Mouse (Mus musculus): ENCODE data around the gene Nop10.
"Not testable (repeated sequence)": the region's sequence is repeated elsewhere in the genome, so short reads cannot be mapped to it uniquely, and the experiment has no call there.

The Nop10 gene

GRCm38 (mm10) chr2:112265448-112266241 lies 3.9 kb downstream of the Nop10 start, which contains the start of gene Slc12a6:
Gene Slc12a6, plus strand, starts transcription at chr2:112265825.
- DNase-seq (ENCODE audit: low spot score in 2 of 2), result peak; percentile 93 to 96

- DNase-seq (ENCODE audit: low spot score in 2 of 2), result peak; percentile 71 to 83
These were observed 4.5 kb downstream of the Nop10 start, which contains the start of gene Gm21985 for GRCm38 (mm10) chr2:112266242-112266592. Gene Gm21985, plus strand, starts transcription at chr2:112266314.

GRCm38 (mm10) chr2:112266780-112267179 lies 5.1 kb downstream of the Nop10 start:
- peak; percentile 41 to 54 for DNase-seq (ENCODE audit: low spot score in 2 of 2)

GRCm38 (mm10) chr2:112267547-112268269 lies 6.0 kb downstream of the Nop10 start:
- DNase-seq (ENCODE audit: low spot score in 2 of 2), result no peak

- no peak for DNase-seq (ENCODE audit: low spot score in 2 of 2)
These were observed 8.3 kb downstream of the Nop10 start for GRCm38 (mm10) chr2:112270011-112270410.

DNA sequence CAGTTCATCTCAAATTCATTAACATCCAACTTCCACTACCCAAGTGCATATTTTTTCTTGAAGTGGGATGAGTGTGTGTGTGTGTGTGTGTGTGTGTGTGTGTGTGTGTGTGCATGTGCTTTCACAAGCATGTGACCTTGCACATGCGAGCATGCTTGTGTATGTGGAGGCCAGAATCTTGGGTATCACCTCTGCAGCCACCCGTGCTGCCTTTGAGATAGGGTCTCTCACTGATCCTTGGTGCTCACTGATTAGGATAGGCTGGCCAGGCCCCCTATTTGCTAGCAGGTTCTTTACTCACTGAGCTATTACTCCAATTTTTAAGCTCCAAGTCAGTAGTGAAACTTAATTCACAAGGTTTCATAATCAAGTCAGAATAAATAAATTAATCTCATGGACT lies 11.2 kb downstream of the Nop10 start:
- no peak for DNase-seq (ENCODE audit: low spot score in 2 of 2)

- no peak for DNase-seq (ENCODE audit: low spot score in 2 of 2)
These were observed 11.7 kb downstream of the Nop10 start for GRCm38 (mm10) chr2:112273474-112273873.

DNA sequence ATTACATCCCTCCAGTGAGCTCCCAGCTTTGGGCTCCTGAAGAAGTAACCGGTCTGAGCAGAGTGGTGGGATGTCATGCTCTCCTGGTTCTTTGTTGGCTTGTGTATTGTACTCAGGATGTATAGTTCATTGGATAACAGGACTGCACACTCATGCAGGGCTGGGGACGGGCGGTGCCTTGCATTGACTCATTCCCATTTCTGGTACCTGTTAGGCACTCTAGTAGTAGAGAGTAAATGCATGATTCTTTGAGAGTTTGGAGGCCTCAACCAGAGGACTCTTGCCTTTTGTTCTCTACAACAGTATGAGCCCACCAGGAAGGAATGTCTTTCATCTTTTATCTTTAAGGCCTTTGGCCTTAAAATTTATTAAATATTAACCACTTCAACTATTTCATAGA lies 15.1 kb downstream of the Nop10 start:
- DNase-seq (ENCODE audit: low spot score in 2 of 2), result no peak

- DNase-seq (ENCODE audit: low spot score in 2 of 2), result no peak
These were observed 21.1 kb downstream of the Nop10 start for GRCm38 (mm10) chr2:112282846-112283245.

- peak in 1 of 2 experiments; percentile 31 for DNase-seq (ENCODE audit: low spot score in 2 of 2)
These were observed 22.8 kb downstream of the Nop10 start for GRCm38 (mm10) chr2:112284363-112285030.

DNA sequence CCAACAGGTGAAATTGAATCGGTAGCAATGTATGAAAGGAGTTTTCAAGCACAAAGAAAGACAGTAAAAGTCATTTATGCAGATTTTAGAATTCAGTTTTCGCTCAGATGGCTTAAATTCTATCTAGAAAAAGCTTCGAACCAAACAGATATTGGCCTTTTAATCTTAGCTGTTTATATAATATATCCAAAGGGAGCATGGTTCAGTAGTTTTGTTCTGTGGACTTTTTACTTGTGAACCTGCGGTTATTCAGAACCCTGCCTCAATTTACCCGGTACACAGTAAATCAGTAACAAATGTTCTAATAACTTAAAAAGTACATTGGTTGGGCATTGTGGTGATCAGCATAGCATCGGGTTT lies 23.3 kb downstream of the Nop10 start:
- no peak for DNase-seq (ENCODE audit: low spot score in 2 of 2)

GRCm38 (mm10) chr2:112286062-112286461 lies 24.3 kb downstream of the Nop10 start:
- not testable (repeated sequence) for DNase-seq (ENCODE audit: low spot score in 2 of 2)

- DNase-seq (ENCODE audit: low spot score in 2 of 2), result no peak
These were observed 25.3 kb downstream of the Nop10 start for GRCm38 (mm10) chr2:112287059-112287458.

- no peak for DNase-seq (ENCODE audit: low spot score in 2 of 2)
These were observed 27.8 kb downstream of the Nop10 start for GRCm38 (mm10) chr2:112289507-112289906.

GRCm38 (mm10) chr2:112292823-112293222 lies 31.1 kb downstream of the Nop10 start:
- no peak for DNase-seq (ENCODE audit: low spot score in 2 of 2)

DNA sequence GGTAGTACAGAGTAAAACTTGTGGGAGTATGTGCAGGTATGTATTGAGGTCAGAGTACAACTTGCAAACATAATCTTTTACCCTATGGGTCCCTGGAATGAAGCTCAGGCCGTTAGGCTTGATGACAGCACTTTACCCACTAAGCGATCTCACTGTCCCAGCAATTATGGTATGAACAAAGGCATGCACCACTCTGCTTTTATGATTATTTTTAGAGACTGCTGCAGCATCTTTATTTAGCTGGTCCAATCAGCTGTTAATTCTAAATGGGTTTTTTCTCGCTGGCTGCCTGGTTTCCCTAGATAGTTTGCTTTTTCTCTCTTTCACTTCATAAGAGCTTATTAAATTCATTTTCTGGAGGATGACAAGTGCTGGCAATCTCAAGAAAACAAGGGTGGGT lies 34.5 kb downstream of the Nop10 start:
- DNase-seq (ENCODE audit: low spot score in 2 of 2), result no peak

GRCm38 (mm10) chr2:112298221-112298620 lies 36.5 kb downstream of the Nop10 start:
- no peak for DNase-seq (ENCODE audit: low spot score in 2 of 2)

GRCm38 (mm10) chr2:112308671-112309070 lies 46.9 kb downstream of the Nop10 start:
- DNase-seq (ENCODE audit: low spot score in 2 of 2), result no peak

DNA sequence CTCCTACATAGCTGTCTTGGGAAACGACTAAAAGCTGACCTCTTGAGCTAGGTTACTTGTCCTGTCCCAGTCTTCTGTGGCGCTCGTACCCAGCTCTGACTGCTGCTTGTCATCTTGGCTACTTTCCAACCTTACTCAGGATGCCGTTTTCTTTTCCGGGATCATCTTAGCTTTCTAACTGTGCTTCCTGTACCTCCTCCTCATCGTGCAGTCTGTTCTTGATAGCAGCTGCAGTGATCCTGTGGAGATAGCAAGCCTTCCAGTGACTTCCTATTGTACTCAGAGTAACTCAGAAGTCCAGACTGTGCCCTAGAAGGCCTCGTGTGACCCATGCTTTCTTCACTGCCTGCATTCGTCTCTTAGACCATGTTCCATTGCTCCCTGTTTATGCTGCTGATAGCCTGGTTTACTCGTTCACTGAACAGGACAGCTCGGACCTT lies 47.5 kb downstream of the Nop10 start:
- no peak for DNase-seq (ENCODE audit: low spot score in 2 of 2)
